Mouse (Mus musculus) ES-E14 (cell line): ENCODE data around the gene Slc30a10.

Experiments
- CHD2 ChIP-seq: IDR thresholded peaks from 2 replicates; pipeline ENCODE4 v1.6.1; 2014; ENCODE audit warnings: mild to moderate bottlenecking, low read depth, low read length, inconsistent platforms
- HCFC1 ChIP-seq: IDR thresholded peaks from 2 replicates; pipeline ENCODE4 v1.6.1; 2012; ENCODE audit warnings: low read length, inconsistent platforms, borderline replicate concordance; ENCODE audit not compliant: insufficient read depth
- MAFK ChIP-seq: IDR thresholded peaks from 2 replicates; pipeline ENCODE4 v1.6.1; 2014; ENCODE audit warnings: mild to moderate bottlenecking, low read depth, low read length, inconsistent platforms; ENCODE audit not compliant: insufficient read depth
- ZC3H11A ChIP-seq: IDR thresholded peaks from 2 replicates; pipeline ENCODE4 v1.6.1; 2012; ENCODE audit warnings: low read depth, mild to moderate bottlenecking, inconsistent platforms, low read length, borderline replicate concordance
- ZNF384 ChIP-seq: IDR thresholded peaks from 2 replicates; pipeline ENCODE4 v1.6.1; 2012; ENCODE audit warnings: low read depth, low read length, inconsistent platforms

DNA sequence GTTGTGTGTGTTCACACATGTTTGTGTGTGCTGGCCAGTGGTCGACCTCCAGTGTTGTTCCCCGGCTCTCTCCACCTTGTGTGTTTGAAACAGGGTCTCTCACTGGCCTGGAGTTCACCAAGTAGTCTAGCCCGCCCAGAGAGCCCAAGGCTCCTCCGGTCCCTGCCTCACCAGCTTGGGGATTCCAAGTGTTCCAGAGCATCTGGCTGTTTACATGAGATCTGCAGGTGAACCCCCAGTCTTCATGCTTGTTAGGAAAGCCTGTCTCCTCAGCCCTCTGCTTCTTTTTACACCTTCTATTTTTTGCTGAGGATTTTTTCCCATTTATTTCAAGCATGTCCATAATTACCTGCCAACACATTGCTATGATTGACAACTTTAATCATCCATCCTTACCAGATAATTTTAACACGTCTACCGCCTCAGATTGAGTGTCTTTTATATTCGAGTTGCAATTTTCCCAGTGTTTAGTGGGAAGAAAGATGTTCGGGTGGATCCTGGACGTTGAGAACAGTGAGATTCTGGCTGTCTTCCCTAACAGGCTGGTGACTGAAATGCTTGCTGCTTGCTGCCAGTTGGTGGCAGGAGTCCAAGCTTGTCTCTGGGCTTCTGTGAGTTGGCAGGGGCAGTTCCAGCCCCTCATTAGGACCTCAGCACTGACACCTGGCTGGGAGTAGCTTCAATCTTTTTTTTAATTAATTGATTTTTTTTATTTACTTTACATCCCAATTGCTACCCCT lies 15.6 kb upstream of the Slc30a10 start:
- TF ChIP-seq ZNF384 (no peak), MAFK (no peak), HCFC1 (no peak), ZC3H11A (no peak), CHD2 (no peak)
